In the genomic region with DNA sequence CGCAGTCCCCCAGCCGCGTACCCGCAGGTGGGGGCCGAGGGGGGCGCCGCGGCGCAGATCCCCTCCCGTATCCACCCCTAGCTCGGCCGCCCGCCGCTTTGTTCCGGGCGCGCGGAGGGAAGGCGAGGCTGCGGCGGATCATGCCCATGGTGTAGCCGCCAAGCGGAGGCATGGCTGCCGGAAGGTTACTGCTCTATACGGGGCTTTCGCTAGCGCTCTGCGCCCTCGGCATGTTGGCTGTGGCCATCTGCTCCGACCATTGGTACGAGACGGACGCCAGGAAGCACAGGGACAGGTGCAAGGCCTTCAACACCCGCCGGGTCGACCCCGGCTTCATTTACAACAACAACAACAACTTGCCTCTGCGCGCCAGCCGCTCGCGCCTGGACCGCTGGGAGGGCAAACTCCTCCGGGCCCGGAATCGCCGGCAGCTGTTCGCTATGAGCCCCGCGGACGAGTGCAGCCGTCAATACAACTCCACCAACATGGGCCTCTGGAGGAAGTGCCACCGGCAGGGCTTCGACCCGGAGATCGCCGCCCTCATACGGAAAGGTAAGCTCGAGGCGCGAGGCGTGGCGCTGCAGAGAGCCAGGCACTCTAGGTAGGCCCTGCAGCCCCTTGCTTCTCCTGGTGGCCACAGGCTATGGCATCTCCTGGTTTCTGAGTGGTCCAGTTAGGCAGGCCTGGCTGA, we compare ENCODE assay signal across 8 mouse cellular contexts. TPM values are rescaled to one million over a fixed set of nuclear protein-coding genes. Genes with fewer than 3 reads are reported as not detected.
DNase-seq lines count a peak whose midpoint lies in the region; ATAC-seq lines count a peak whose summit lies in the region.
"Had no signal": no experiment of that assay in that cellular context is flagged by ENCODE, and none has a peak within 500 bp of the region (broad histone marks: within the 10 kb centered on the region; RNA-seq: fewer than 3 reads in every experiment).

A gene (plus strand): TSS at position 371 of the 691 bp plus-strand sequence.

- no peak for ATAC-seq in embryonic facial prominence, embryonic 13.5 days (ENCODE audit: insufficient number of reproducible peaks, insufficient read depth, low FRiP score, low TSS enrichment, low read depth)
- peak; percentile 56 for ATAC-seq in midbrain, embryonic 11.5 days (ENCODE audit: low FRiP score)

- H3K27ac ChIP-seq in embryonic facial prominence, embryonic 13.5 days = no peak within 1 kb of the TSS
- H3K27ac ChIP-seq in midbrain, embryonic 11.5 days (ENCODE audit: low read depth, low read length) = peak within 1 kb of the TSS; percentile 63; the same call in 1 of the 2 replicates

- WGBS in embryonic facial prominence, embryonic 13.5 days = under 1% methylated on average over 58 of the region's 63 CpGs
- WGBS in midbrain, embryonic 11.5 days = under 1% methylated on average over 63 of the region's 63 CpGs

- peak within 1 kb of the TSS; percentile 57 for H3K4me3 ChIP-seq in embryonic facial prominence, embryonic 13.5 days
- peak within 1 kb of the TSS; percentile 74 for H3K4me3 ChIP-seq in midbrain, embryonic 11.5 days (ENCODE audit: low read depth, low read length)
- H3K4me3 ChIP-seq: erythroblast, embryonic 14.5 days had no signal

- peak within 1 kb of the TSS; percentile 99 for H3K4me2 ChIP-seq in embryonic facial prominence, embryonic 13.5 days
- peak within 1 kb of the TSS; percentile 97 for H3K4me2 ChIP-seq in midbrain, embryonic 11.5 days

- H3K36me3 ChIP-seq in embryonic facial prominence, embryonic 13.5 days = no peaks in the 10 kb centered on the region
- H3K36me3 ChIP-seq in midbrain, embryonic 11.5 days (ENCODE audit: control insufficient read depth, insufficient read depth, low read length) = no peaks in the 10 kb centered on the region

- DNase-seq in Muller cell, postnatal 12 days (ENCODE audit: inconsistent ontology term) = peak; percentile 51
- DNase-seq in adrenal gland, postnatal 36 days = peak; percentile 46 to 48
- peak; percentile 6 for DNase-seq in heart, postnatal 4 days
- DNase-seq in layer of hippocampus, postnatal 14 days (ENCODE audit: low spot score in 2 of 2) = peak; percentile 25 to 45
- DNase-seq in midbrain, embryonic 11.5 days (ENCODE audit: low spot score, missing footprints) = peak; percentile 97
- peak; percentile 6 for DNase-seq in yolk sac, embryonic 10.5 days (ENCODE audit: low spot score)

- H3K9ac ChIP-seq in embryonic facial prominence, embryonic 13.5 days = peak within 1 kb of the TSS; percentile 60
- H3K9ac ChIP-seq in midbrain, embryonic 11.5 days (ENCODE audit: low read length) = peak within 1 kb of the TSS; percentile 87

- peaks cover 75% of the 10 kb centered on the region for H3K27me3 ChIP-seq in embryonic facial prominence, embryonic 13.5 days
- peaks cover 2% of the 10 kb centered on the region; the same call in 1 of the 2 replicates for H3K27me3 ChIP-seq in midbrain, embryonic 11.5 days (ENCODE audit: control insufficient read depth, insufficient read depth, low read length)

- H3K4me1 ChIP-seq in embryonic facial prominence, embryonic 13.5 days = peaks cover 28% of the 10 kb centered on the region
- peaks cover 12% of the 10 kb centered on the region for H3K4me1 ChIP-seq in midbrain, embryonic 11.5 days (ENCODE audit: control insufficient read depth, insufficient read depth, low read length)

- no peaks in the 10 kb centered on the region for H3K9me3 ChIP-seq in embryonic facial prominence, embryonic 13.5 days
- no peaks in the 10 kb centered on the region for H3K9me3 ChIP-seq in midbrain, embryonic 11.5 days (ENCODE audit: control insufficient read depth, low read length)

RNA-seq across cellular contexts. Expression of the gene that starts here (rescaled TPM):
- total RNA-seq in adrenal gland, postnatal 36 days (2021) = 10 to 100 TPM; 10.5 to 26.1 TPM
- 0.76 and 0.91 TPM in 2 replicates for polyA plus RNA-seq in embryonic facial prominence, embryonic 13.5 days (2015; fragmentation: Nextera tagmentation; extraction: Ambion mirVana)
- under 1 TPM; 0.16 to 0.29 TPM for total RNA-seq in heart, postnatal 4 days (2021)
- total RNA-seq in layer of hippocampus, postnatal 14 days (2021) = 100 to 1,000 TPM; 295 to 302 TPM
- 7.1 and 9.0 TPM in 2 replicates for polyA plus RNA-seq in midbrain, embryonic 11.5 days (2014; fragmentation: Nextera tagmentation; extraction: Ambion mirVana)
- polyA plus RNA-seq: erythroblast, embryonic 14.5 days had no signal

Comparison
In these comparisons a context has a peak if more than half of its experiments do, and no peak if none do; other contexts are left out.
1. RNA of the gene that starts here (total RNA-seq): 295 to 302 TPM in layer of hippocampus, postnatal 14 days; 10.5 to 26.1 TPM in adrenal gland, postnatal 36 days and 0.16 to 0.29 TPM in heart, postnatal 4 days; every median in the first group is over 10 times any median in the second.
2. Peak in DNase-seq in heart, postnatal 4 days; RNA of the gene not detected or under 1 TPM.
3. DNase-seq: peak in every context shown above with its lines; median percentile 97 in midbrain, embryonic 11.5 days; 51 in Muller cell, postnatal 12 days; 47 in adrenal gland, postnatal 36 days; 35 in layer of hippocampus, postnatal 14 days; 6 in heart, postnatal 4 days; 6 in yolk sac, embryonic 10.5 days.